Mouse (Mus musculus) intestine, embryonic 16.5 days (tissue): ENCODE measurements around the gene Mex3b. TPM values are rescaled to one million over a fixed set of nuclear protein-coding genes. Genes with fewer than 3 reads are reported as not detected.

Experiments used
- ATAC-seq: fragments of 200-750 bp; cut with Nextera tagmentation; 2 replicates; pipeline ENCODE4 v1.8.0; 2017; ENCODE audit warnings: moderate TSS enrichment, moderate library complexity
- H3K27ac ChIP-seq: fragments of 300-500 bp; sonication (generic); 2 replicates; pipeline ENCODE4 v1.5.1; 2014; ENCODE audit warnings: mild to moderate bottlenecking, low read length
- H3K27me3 ChIP-seq: fragments of 300-500 bp; sonication (generic); replicated peaks from 2 replicates; pipeline ENCODE4 v1.6.1; 2014; ENCODE audit warnings: low read length, control low read depth, mixed read lengths; ENCODE audit not compliant: control insufficient read depth, insufficient read depth
- H3K36me3 ChIP-seq: fragments of 300-500 bp; sonication (generic); 2 replicates; pipeline ENCODE4 v1.6.1; 2014; ENCODE audit warnings: low read length, control low read depth; ENCODE audit not compliant: control insufficient read depth, insufficient read depth
- H3K4me1 ChIP-seq: fragments of 300-500 bp; sonication (generic); 2 replicates; pipeline ENCODE4 v1.6.1; 2014; ENCODE audit warnings: low read length, control low read depth, mixed read lengths; ENCODE audit not compliant: control insufficient read depth, insufficient read depth
- H3K4me2 ChIP-seq: fragments of 300-500 bp; sonication (generic); 2 replicates; pipeline ENCODE4 v1.6.1; 2014; ENCODE audit warnings: low read depth, low read length, control low read depth
- H3K4me3 ChIP-seq: fragments of 300-500 bp; sonication (generic); 2 replicates; pipeline ENCODE4 v1.5.1; 2014; ENCODE audit warnings: mild to moderate bottlenecking, low read length
- H3K9ac ChIP-seq: fragments of 300-500 bp; sonication (generic); 2 replicates; pipeline ENCODE4 v1.6.1; 2014; ENCODE audit warnings: low read depth, low read length
- H3K9me3 ChIP-seq: fragments of 300-500 bp; sonication (generic); 2 replicates; pipeline ENCODE4 v1.6.1; 2016; ENCODE audit warnings: low read length, control low read depth; ENCODE audit not compliant: control insufficient read depth
- WGBS: fragments of 180-500 bp; shearing (Covaris S2); extraction: QIAGEN DNeasy Blood & Tissue Kit; methylation state at CpG from one replicate; pipeline ENCODE4 v1.1.7; 2014; 5-methylcytosine and 5-hydroxymethylcytosine counted together
- polyA plus RNA-seq: library from polyadenylated mRNA; unstranded; fragments of >200 nt; fragmentation: Nextera tagmentation; extraction: Ambion mirVana; gene quantifications from 2 replicates; pipeline ENCODE4 v1.2.1, GENCODE M21; 2015

The Mex3b gene
- polyA plus RNA-seq, 1 experiment from 2014 or later = 4.8 TPM

DNA sequence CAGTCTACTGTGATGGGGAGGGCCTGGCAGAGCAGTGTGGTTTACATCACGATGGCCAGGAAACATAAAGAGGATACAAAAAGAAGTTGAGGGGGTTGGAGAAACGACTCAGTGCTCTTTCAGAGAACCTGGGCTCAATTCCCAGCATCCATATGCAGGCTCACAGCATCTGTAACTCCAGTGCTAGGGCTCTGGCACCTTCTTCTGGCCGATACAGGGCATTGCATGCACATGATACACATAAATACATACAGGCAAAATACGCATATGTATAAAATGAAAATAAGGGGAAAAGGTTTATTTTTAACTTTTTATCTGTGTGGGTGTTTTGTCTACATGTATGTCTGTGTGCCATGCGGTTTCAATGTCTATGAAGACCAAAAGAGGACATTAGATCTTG, 13.6 kb downstream of the Mex3b start:
- WGBS = 87% methylated on average over 5 of the region's 5 CpGs
- H3K4me3 ChIP-seq = no peak overlapping the region
- ATAC-seq = no peak

DNA sequence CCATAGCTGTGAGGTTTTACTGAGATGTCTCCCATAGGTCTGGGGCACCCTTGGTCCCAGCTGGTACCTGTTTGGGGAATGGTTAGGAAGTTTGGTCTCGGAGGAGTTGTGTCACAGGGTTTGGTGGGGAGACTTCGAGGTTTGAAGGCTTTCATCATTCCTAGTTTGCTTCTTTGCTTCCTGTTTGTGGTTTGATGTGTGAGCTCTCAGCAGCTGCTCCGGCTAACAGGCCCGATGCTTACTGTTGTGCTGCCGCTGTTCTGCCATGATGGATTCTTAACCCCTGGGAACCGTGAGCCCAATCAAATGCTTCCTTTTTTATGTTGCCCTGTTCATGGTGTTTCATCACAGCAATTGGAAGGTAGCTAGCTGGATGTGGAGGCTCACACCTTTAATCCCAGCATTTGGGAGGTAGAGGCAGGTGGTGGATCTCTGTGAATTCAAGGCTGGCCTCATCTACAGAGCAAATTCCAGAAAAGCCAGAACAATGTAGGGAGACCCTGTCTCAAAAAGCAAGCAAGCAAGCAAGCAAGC, 23.3 kb downstream of the Mex3b start:
- Histone ChIP-seq H3K9me3 (no peaks in the 10 kb centered on the region), H3K4me3 (no peak overlapping the region), H3K27me3 (no peaks in the 10 kb centered on the region), H3K36me3 (no peaks in the 10 kb centered on the region), H3K27ac (no peak overlapping the region), H3K9ac (no peak overlapping the region), H3K4me2 (no peak overlapping the region), H3K4me1 (no peaks in the 10 kb centered on the region)
- no peak for ATAC-seq
- 66% methylated on average over 6 of the region's 6 CpGs for WGBS

More for the DNA sequence above, 13.6 kb downstream of the Mex3b start:
- Histone ChIP-seq H3K4me1 (no peaks in the 10 kb centered on the region), H3K9me3 (no peaks in the 10 kb centered on the region), H3K36me3 (no peaks in the 10 kb centered on the region; the same call in 1 of the 2 replicates), H3K27me3 (no peaks in the 10 kb centered on the region), H3K9ac (no peak overlapping the region), H3K4me2 (no peak overlapping the region), H3K27ac (no peak overlapping the region)

DNA sequence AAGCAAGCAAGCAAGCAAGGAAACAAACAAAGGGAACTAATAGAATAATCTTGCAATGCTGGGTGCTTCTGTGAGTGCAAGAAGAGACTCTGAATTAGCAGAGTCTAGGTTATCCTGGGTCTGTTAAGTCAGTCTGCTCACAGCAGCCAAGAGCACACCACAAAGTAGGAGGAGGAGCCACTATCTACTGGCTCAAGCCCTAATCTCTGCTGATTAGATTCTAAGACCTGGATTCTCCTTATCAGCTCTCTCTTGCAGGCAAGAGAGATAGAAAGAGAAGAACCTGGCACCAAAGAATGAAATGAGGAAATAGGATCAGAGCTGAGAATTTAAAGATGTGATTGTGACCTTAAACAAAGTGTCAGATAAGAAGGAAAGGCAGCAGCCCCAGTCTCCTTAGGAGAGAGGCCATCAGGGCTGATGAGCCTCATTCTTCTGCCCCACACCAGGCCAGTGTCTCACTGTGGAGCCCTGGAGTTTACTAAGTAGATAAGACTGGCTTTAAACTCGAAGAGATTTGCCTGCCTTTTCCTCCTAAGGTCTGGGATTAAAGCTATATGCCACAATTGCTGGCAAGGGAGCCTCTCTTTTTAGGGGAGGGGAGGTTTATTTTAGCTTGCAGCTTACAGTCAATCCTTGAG, 23.9 kb downstream of the Mex3b start:
- no peak for ATAC-seq
- no peaks in the 10 kb centered on the region for H3K27me3 ChIP-seq
- H3K36me3 ChIP-seq = no peaks in the 10 kb centered on the region
- no peak overlapping the region for H3K4me3 ChIP-seq
- no peaks in the 10 kb centered on the region for H3K4me1 ChIP-seq
- no peak overlapping the region for H3K9ac ChIP-seq
- no peak overlapping the region for H3K27ac ChIP-seq
- no peaks in the 10 kb centered on the region for H3K9me3 ChIP-seq
- 21% methylated on average over 1 of the region's 1 CpGs for WGBS
- H3K4me2 ChIP-seq = no peak overlapping the region

DNA sequence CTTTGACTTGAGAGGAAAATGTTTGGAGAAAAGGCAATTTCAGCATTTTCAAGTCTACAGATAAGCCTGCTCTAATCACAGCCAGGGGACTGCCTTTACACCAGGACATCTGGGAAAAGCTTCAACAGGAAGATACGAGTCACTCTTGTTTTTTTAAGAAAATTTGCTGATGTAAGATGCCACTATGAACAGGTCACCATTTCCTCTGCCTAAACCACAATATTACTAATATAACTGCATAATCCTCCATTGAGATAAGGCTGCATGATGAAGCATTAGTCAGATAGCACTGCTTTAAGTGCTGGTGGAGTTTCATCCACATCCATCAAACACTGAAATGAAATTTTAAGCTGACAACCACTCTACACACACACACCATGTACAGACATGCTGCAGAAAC, 27.2 kb downstream of the Mex3b start:
- Histone ChIP-seq H3K9ac (no peak overlapping the region), H3K4me1 (no peaks in the 10 kb centered on the region), H3K36me3 (no peaks in the 10 kb centered on the region), H3K4me2 (no peak overlapping the region), H3K27ac (no peak overlapping the region), H3K4me3 (no peak overlapping the region), H3K27me3 (no peaks in the 10 kb centered on the region), H3K9me3 (no peaks in the 10 kb centered on the region)
- 39% methylated on average over 1 of the region's 1 CpGs for WGBS
- no peak for ATAC-seq

DNA sequence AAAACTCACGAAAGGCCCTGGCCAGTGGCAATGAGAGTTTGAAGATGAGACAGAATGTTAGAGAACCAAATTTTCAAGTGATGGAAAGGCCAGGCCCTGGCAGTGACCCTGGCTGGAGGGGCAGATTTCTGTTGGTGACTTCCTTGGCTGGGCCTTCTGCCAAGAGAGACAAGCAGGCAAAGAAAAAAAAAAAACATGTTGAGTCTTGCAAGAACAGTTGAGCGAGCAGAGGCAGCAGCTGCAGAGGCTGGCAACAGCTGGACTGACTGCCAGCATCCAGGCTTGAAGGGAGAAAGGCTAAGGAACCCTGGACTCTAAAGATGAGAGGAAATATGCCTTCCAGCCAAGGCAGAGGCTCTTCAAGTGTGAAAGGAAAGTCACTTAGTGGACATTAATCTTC, 28.5 kb downstream of the Mex3b start:
- no peak for ATAC-seq
- H3K9ac ChIP-seq = no peak overlapping the region
- H3K4me3 ChIP-seq = no peak overlapping the region
- no peaks in the 10 kb centered on the region for H3K4me1 ChIP-seq
- H3K9me3 ChIP-seq = no peaks in the 10 kb centered on the region
- no peaks in the 10 kb centered on the region for H3K27me3 ChIP-seq
- no peak overlapping the region for H3K4me2 ChIP-seq
- no peaks in the 10 kb centered on the region for H3K36me3 ChIP-seq
- H3K27ac ChIP-seq = no peak overlapping the region
- WGBS = 29% methylated on average over 2 of the region's 2 CpGs

DNA sequence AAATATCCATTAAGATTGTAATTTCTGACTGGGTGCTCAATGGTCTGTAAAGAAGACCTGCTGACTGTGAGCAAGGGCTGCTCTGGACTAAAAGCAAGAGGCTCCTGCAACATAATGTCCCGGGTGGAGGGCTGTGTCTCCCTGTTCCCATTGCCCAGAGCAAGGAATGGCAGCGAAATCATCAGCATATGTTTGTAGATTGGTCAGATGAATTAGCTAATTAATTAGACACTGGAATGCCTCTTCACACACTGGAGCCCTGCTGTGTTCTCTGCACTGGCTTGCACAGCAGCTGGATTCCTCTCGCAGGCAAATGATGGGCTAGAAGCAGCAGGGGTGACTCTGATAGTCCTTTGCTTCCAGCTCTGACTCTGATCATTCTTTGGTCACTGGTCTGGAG, 29.6 kb downstream of the Mex3b start:
- H3K4me2 ChIP-seq = no peak overlapping the region
- H3K27ac ChIP-seq = no peak overlapping the region
- no peak overlapping the region for H3K4me3 ChIP-seq
- H3K9me3 ChIP-seq = no peaks in the 10 kb centered on the region
- H3K36me3 ChIP-seq = no peaks in the 10 kb centered on the region
- no peaks in the 10 kb centered on the region for H3K27me3 ChIP-seq
- H3K9ac ChIP-seq = no peak overlapping the region
- 69% methylated on average over 3 of the region's 3 CpGs for WGBS
- no peaks in the 10 kb centered on the region for H3K4me1 ChIP-seq
- no peak for ATAC-seq

DNA sequence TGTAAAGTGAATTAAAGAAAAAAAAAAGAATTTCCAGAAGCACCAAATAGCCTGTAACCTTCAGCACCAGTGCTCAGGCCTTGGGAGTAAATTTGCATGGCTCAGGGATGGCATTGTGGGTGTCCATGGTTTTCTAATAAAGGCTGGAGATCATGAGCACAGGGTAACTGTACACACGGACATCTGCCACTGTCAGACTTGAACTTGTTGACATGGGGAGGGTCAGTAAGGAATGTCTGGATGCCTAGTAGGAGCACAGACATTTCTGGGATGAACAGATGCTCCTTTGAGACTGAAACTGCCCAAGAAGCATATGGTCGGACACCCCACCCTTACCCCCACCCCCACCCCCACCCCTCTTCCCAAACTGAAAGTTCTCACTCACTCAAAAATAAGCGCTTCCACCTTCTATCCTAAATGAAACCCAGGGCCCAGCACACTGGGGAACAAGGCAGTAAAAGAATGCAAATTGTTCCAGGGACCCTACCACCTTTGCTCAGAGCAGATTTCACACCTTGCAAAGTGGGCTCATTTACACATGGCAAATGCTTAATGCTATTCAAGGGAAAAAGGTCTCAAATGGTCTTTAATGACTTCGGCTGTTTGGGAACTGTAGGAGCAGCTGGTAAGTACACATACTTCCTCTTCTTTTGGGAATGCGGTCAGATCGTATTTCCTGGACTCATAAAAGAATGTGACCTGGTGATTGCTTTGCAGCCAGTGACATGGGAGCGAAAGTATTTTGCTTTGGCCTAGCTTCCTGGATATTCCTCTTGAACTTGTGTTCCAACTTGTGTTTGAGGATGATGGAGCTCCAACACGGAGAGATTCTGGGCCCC, 32.5 kb downstream of the Mex3b start:
- Histone ChIP-seq H3K9me3 (no peaks in the 10 kb centered on the region), H3K27ac (no peak overlapping the region), H3K9ac (no peak overlapping the region), H3K27me3 (no peaks in the 10 kb centered on the region), H3K4me2 (no peak overlapping the region), H3K4me1 (no peaks in the 10 kb centered on the region), H3K36me3 (no peaks in the 10 kb centered on the region), H3K4me3 (no peak overlapping the region)
- ATAC-seq = no peak
- 63% methylated on average over 8 of the region's 8 CpGs for WGBS

DNA sequence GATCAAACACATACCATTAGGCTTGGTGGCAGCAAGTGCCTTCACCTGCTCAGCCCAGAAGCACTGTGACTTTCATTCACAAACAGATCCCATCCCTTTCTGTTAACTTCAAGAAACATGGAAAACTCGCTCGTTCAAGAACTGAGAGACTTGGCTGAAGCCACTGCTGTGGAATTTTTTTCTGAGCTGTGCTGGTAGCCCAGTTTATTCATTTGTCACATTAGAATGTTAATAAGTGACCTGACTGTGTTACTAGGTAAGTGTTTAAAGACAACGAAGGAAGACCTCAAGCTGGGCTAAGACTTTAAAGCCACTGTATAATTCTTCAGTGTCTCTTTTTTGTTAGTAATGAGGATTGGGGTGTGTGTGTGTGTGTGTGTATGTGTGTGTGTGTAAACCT, 35.9 kb downstream of the Mex3b start:
- Histone ChIP-seq H3K9ac (no peak overlapping the region), H3K27me3 (no peaks in the 10 kb centered on the region), H3K9me3 (no peaks in the 10 kb centered on the region), H3K27ac (no peak overlapping the region), H3K4me1 (no peaks in the 10 kb centered on the region), H3K4me3 (no peak overlapping the region), H3K4me2 (no peak overlapping the region), H3K36me3 (no peaks in the 10 kb centered on the region)
- WGBS = 63% methylated on average over 3 of the region's 3 CpGs
- ATAC-seq = no peak

DNA sequence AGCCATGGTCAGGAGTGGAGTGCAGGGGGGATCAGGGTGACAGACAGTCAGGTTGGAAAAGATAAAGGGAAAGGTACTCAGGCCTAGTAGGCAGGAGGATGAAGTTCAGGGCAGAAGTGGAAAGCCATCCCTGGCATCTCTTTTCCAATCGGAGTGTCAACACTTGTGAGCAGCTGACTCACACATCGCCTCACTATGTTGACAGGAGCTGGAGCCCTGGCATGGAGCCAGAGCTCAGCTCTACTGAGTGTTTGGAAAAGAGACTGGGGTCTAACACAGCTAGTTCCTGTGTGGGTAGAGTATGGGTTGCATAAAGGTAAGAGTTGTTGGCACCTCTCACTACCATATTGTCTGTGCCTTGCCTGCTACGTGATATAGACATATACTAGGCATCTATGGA, 38.4 kb downstream of the Mex3b start:
- Histone ChIP-seq H3K4me2 (no peak overlapping the region), H3K4me1 (no peaks in the 10 kb centered on the region), H3K27ac (no peak overlapping the region), H3K27me3 (no peaks in the 10 kb centered on the region), H3K36me3 (no peaks in the 10 kb centered on the region), H3K9me3 (no peaks in the 10 kb centered on the region), H3K9ac (no peak overlapping the region), H3K4me3 (no peak overlapping the region)
- WGBS = 58% methylated on average over 3 of the region's 3 CpGs
- no peak for ATAC-seq
